Mouse (Mus musculus): ENCODE results near the gene Rtf2. TPM values are rescaled to one million over a fixed set of nuclear protein-coding genes. Genes with fewer than 3 reads are reported as not detected.

The Rtf2 gene
- polyA plus RNA-seq, 1 experiment from 2014 or later = 95.1 TPM

DNA sequence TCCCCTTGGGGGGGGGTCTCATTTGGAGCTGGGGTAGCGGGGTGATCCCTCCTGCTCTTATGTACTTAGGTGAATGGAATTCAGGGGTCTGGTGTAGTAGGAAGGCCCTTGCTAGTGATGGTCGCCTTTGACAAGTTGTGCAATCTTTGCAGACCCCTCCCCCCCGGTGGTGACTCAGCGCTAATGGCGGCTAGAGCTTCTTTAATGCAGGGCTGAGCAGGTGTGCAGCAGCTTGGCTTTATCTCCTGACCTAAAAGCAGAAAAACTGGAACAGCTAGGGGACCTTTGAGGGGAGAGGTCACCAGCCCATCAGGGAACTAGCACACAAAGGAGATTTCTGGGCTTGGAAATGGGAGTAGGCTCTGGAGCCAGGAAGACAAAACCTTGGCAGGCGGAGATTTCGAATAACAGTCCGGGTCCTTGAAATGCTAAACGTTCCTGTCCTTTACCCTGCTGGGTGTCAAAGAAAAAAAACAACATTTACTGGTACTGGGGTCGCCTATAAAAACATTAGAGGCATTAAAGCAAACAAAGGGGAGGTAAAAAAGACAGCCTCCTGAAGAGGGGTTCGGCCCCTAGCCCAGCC, 76.1 kb downstream of the Rtf2 start:
- no peak overlapping the region for H3K4me3 ChIP-seq (ENCODE audit: low read length)
- H3K27ac ChIP-seq (ENCODE audit: low read depth, low read length) = no peak overlapping the region
- H3K9ac ChIP-seq (ENCODE audit: low read depth, low read length) = no peak overlapping the region
- no peaks in the 10 kb centered on the region for H3K4me1 ChIP-seq (ENCODE audit: control insufficient read depth, insufficient read depth, low read depth, low read length)
- no peaks in the 10 kb centered on the region for H3K9me3 ChIP-seq (ENCODE audit: control insufficient read depth, low read length)
- no peaks in the 10 kb centered on the region for H3K27me3 ChIP-seq (replicated peaks; ENCODE audit: control insufficient read depth, insufficient read depth, low read length)
- no peak for ATAC-seq
- H3K4me2 ChIP-seq (ENCODE audit: low read length) = no peak overlapping the region
- H3K36me3 ChIP-seq (ENCODE audit: control insufficient read depth, insufficient read depth, low read length) = no peaks in the 10 kb centered on the region
- WGBS = 21% methylated on average over 11 of the region's 11 CpGs

Other genes starting within 250 kb of the Rtf2 start
- 0.11 and 0.19 TPM in 2 replicates for gene Mc3r, start 192.1 kb upstream of the Rtf2 start, polyA plus RNA-seq (2015; fragmentation: Nextera tagmentation; extraction: Ambion mirVana)
- 18.8 and 20.8 TPM in 2 replicates for gene Fam210b, start 95.0 kb upstream of the Rtf2 start, polyA plus RNA-seq (2015; fragmentation: Nextera tagmentation; extraction: Ambion mirVana)
- 17.0 and 20.8 TPM in 2 replicates for gene Aurka, start 70.0 kb upstream of the Rtf2 start, polyA plus RNA-seq (2015; fragmentation: Nextera tagmentation; extraction: Ambion mirVana)
- 20.8 and 23.8 TPM in 2 replicates for gene Cstf1, start 69.9 kb upstream of the Rtf2 start, polyA plus RNA-seq (2015; fragmentation: Nextera tagmentation; extraction: Ambion mirVana)
- gene Cass4, start 46.8 kb upstream of the Rtf2 start, polyA plus RNA-seq (2015; fragmentation: Nextera tagmentation; extraction: Ambion mirVana) = 0.06 and 0.19 TPM in 2 replicates
- 0.96 and 1.4 TPM in 2 replicates for gene Gcnt7, start 18.0 kb downstream of the Rtf2 start, polyA plus RNA-seq (2015; fragmentation: Nextera tagmentation; extraction: Ambion mirVana)
- 0.24 and 0.31 TPM in 2 replicates for gene Fam209, start 32.0 kb downstream of the Rtf2 start, polyA plus RNA-seq (2015; fragmentation: Nextera tagmentation; extraction: Ambion mirVana)
- 0.11 and 0.80 TPM in 2 replicates for gene Tfap2c, start 109.0 kb downstream of the Rtf2 start, polyA plus RNA-seq (2015; fragmentation: Nextera tagmentation; extraction: Ambion mirVana)

All from hindbrain, embryonic 16.5 days (tissue).